Comparison of ENCODE assay signal across 27 mouse cellular contexts in the genomic region with DNA sequence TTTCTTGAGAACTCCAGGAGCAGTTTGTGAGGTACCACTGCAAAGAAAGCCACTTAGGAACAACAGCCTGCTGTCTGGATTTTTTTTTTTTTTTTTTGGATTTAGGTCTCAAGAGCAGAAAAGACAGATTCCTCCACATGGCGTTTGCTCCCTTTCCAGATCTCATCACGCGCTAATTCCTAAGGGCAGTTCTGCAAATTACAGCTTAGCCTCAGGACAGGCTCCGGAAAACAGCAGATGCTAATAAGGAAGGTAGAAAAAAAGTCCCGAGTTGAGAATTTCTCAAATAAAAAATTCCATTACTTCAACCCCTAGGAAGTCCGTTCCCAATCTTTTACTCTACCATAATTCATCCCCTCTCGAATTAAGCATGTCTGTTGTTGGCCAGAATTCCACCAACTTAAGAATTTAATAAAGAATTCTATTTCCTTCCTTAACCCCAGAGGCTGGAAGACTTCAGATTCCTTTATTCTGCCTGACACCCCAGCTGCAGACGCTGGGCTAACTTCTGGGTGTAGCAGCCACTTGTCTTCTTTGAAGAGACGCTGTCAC.
DNase-seq lines count a peak whose midpoint lies in the region; ATAC-seq and TF ChIP-seq lines count a peak whose summit lies in the region.
"Had no signal": no experiment of that assay in that cellular context is flagged by ENCODE, and none has a peak within 500 bp of the region (broad histone marks: within the 10 kb centered on the region; RNA-seq: fewer than 3 reads in every experiment).

No protein-coding gene starts in this region.

- no peak for ATAC-seq in hindbrain, postnatal 0 days
- ATAC-seq in hindbrain, embryonic 13.5 days (ENCODE audit: low FRiP score), result no peak
- no peak for ATAC-seq in kidney, postnatal 0 days (replicated peaks; ENCODE audit: low FRiP score, low read depth)
- ATAC-seq in megakaryocyte, adult 5-6 weeks (ENCODE audit: poor library complexity, severe bottlenecking), result no peak
- ATAC-seq: CD4-positive, CD25-positive, alpha-beta regulatory T cell, adult 4 months; forebrain, embryonic 15.5 days; liver, embryonic 12.5 days had no signal

- no peak overlapping the region for H3K27ac ChIP-seq in hindbrain, postnatal 0 days
- H3K27ac ChIP-seq in hindbrain, embryonic 13.5 days, result no peak overlapping the region
- H3K27ac ChIP-seq in kidney, postnatal 0 days, result peak overlapping the region; percentile 27
- H3K27ac ChIP-seq in limb, embryonic 10.5 days, result peak overlapping the region; percentile 69; the same call in 1 of the 2 replicates
- H3K27ac ChIP-seq: forebrain, embryonic 15.5 days; hindbrain, embryonic 10.5 days; left cerebral cortex, adult 2 months; liver, embryonic 12.5 days; midbrain, embryonic 10.5 days; neural tube, embryonic 15.5 days; stomach, embryonic 15.5 days had no signal

- no peaks in the 10 kb centered on the region for H3K9me3 ChIP-seq in hindbrain, postnatal 0 days (ENCODE audit: low read length)
- no peaks in the 10 kb centered on the region for H3K9me3 ChIP-seq in hindbrain, embryonic 13.5 days
- H3K9me3 ChIP-seq in kidney, postnatal 0 days (replicated peaks; ENCODE audit: low read length), result no peaks in the 10 kb centered on the region
- no peaks in the 10 kb centered on the region for H3K9me3 ChIP-seq in limb, embryonic 10.5 days (replicated peaks)
- H3K9me3 ChIP-seq: forebrain, embryonic 15.5 days; neural tube, embryonic 15.5 days; stomach, embryonic 15.5 days had no signal

- H3K4me2 ChIP-seq in hindbrain, postnatal 0 days (ENCODE audit: low read depth, low read length), result no peak overlapping the region
- no peak overlapping the region for H3K4me2 ChIP-seq in hindbrain, embryonic 13.5 days
- H3K4me2 ChIP-seq in kidney, postnatal 0 days (ENCODE audit: low read length), result no peak overlapping the region
- H3K4me2 ChIP-seq: forebrain, embryonic 15.5 days; heart, embryonic 11.5 days; liver, embryonic 12.5 days; neural tube, embryonic 15.5 days; stomach, embryonic 15.5 days had no signal

- WGBS in hindbrain, postnatal 0 days, result 65% methylated on average over 9 of the region's 9 CpGs
- 77% methylated on average over 9 of the region's 9 CpGs for WGBS in hindbrain, embryonic 13.5 days
- 44% methylated on average over 9 of the region's 9 CpGs for WGBS in kidney, postnatal 0 days
- WGBS in limb, embryonic 10.5 days, result 75% methylated on average over 9 of the region's 9 CpGs

- H3K36me3 ChIP-seq in hindbrain, postnatal 0 days (ENCODE audit: insufficient read depth, low read length), result no peaks in the 10 kb centered on the region
- no peaks in the 10 kb centered on the region for H3K36me3 ChIP-seq in hindbrain, embryonic 13.5 days
- no peaks in the 10 kb centered on the region for H3K36me3 ChIP-seq in kidney, postnatal 0 days (ENCODE audit: insufficient read depth, low read length)
- no peaks in the 10 kb centered on the region for H3K36me3 ChIP-seq in limb, embryonic 10.5 days
- H3K36me3 ChIP-seq: forebrain, embryonic 15.5 days; hindbrain, embryonic 10.5 days; liver, embryonic 12.5 days; midbrain, embryonic 10.5 days; neural tube, embryonic 15.5 days; stomach, embryonic 15.5 days had no signal

- no peaks in the 10 kb centered on the region for H3K4me1 ChIP-seq in hindbrain, postnatal 0 days (ENCODE audit: insufficient read depth, low read length)
- 0 out of 2 replicates have a peak, but pooled peaks cover 4% of the 10 kb centered on the region for H3K4me1 ChIP-seq in hindbrain, embryonic 13.5 days (replicated peaks)
- peaks cover 7% of the 10 kb centered on the region; the same call in 1 of the 2 replicates for H3K4me1 ChIP-seq in kidney, postnatal 0 days (replicated peaks; ENCODE audit: insufficient read depth, low read length)
- peaks cover 15% of the 10 kb centered on the region for H3K4me1 ChIP-seq in limb, embryonic 10.5 days
- H3K4me1 ChIP-seq: forebrain, embryonic 15.5 days; liver, embryonic 12.5 days; midbrain, embryonic 10.5 days had no signal

- peak; percentile 22 for DNase-seq in hindbrain, postnatal 0 days (ENCODE audit: low spot score)
- DNase-seq in kidney, postnatal 0 days (ENCODE audit: low spot score), result peak; percentile 86
- DNase-seq in kidney, postnatal 25 days, result no peak
- DNase-seq in brain, adult 2 months (ENCODE audit: low read depth, low spot score), result peak; percentile 53
- no peak for DNase-seq in limb, embryonic 10.5 days (ENCODE audit: low spot score)
- no peak for DNase-seq in adrenal gland, postnatal 36 days
- DNase-seq: adrenal gland, postnatal 25 days; cerebellum, adult 11 months; cerebellum, adult 9-11 months; gastrocnemius, postnatal 10 days; lung, adult 2 months; lung, postnatal 4 days; right cerebral cortex, adult 18-20 months; right cerebral cortex, postnatal 4 days; thymus, adult 18-20 months; thymus, postnatal 36 days had no signal

- H3K4me3 ChIP-seq in hindbrain, postnatal 0 days (ENCODE audit: low read length), result no peak overlapping the region
- H3K4me3 ChIP-seq in hindbrain, embryonic 13.5 days, result no peak overlapping the region
- no peak overlapping the region for H3K4me3 ChIP-seq in kidney, postnatal 0 days (replicated peaks; ENCODE audit: low read depth, low read length)
- no peak overlapping the region for H3K4me3 ChIP-seq in limb, embryonic 10.5 days
- H3K4me3 ChIP-seq: forebrain, embryonic 15.5 days; hindbrain, embryonic 10.5 days; left cerebral cortex, adult 2 months; liver, embryonic 12.5 days; midbrain, embryonic 10.5 days; neural tube, embryonic 15.5 days; stomach, embryonic 15.5 days had no signal

- no peaks in the 10 kb centered on the region for H3K27me3 ChIP-seq in hindbrain, postnatal 0 days (ENCODE audit: insufficient read depth, low read length)
- H3K27me3 ChIP-seq in hindbrain, embryonic 13.5 days, result no peaks in the 10 kb centered on the region
- H3K27me3 ChIP-seq in kidney, postnatal 0 days (ENCODE audit: insufficient read depth, low read length), result no peaks in the 10 kb centered on the region
- no peaks in the 10 kb centered on the region for H3K27me3 ChIP-seq in limb, embryonic 10.5 days (ENCODE audit: low read depth, poor library complexity, severe bottlenecking)
- H3K27me3 ChIP-seq: forebrain, embryonic 15.5 days; liver, embryonic 12.5 days; neural tube, embryonic 15.5 days; stomach, embryonic 15.5 days had no signal

- H3K9ac ChIP-seq in hindbrain, postnatal 0 days (replicated peaks; ENCODE audit: low read length), result no peak overlapping the region
- no peak overlapping the region for H3K9ac ChIP-seq in hindbrain, embryonic 13.5 days
- H3K9ac ChIP-seq in kidney, postnatal 0 days (ENCODE audit: low read depth, low read length), result no peak overlapping the region
- H3K9ac ChIP-seq: forebrain, embryonic 15.5 days; liver, embryonic 12.5 days; neural tube, embryonic 15.5 days; stomach, embryonic 15.5 days had no signal

- no peak for TF ChIP-seq CTCF in hindbrain, postnatal 0 days (IDR thresholded peaks at IDR 0.05; ENCODE audit: low read depth)
- TF ChIP-seq CTCF in kidney, postnatal 0 days (IDR thresholded peaks at IDR 0.05; ENCODE audit: low read depth), result no peak

Comparison
In these comparisons a context has a peak if more than half of its experiments do, and no peak if none do; other contexts are left out.
1. DNase-seq: peak in hindbrain, postnatal 0 days (single experiment), kidney, postnatal 0 days (single experiment) and brain, adult 2 months (single experiment); none in kidney, postnatal 25 days (0 of 2), limb, embryonic 10.5 days (single experiment) and adrenal gland, postnatal 36 days (0 of 2).
2. H3K27ac ChIP-seq: peak in kidney, postnatal 0 days (single experiment) and limb, embryonic 10.5 days (single experiment); none in hindbrain, postnatal 0 days (single experiment) and hindbrain, embryonic 13.5 days (single experiment).